Mouse (Mus musculus) forebrain, embryonic 12.5 days (tissue): Measurements from ENCODE around the gene A530032D15Rik. TPM values are rescaled to one million over a fixed set of nuclear protein-coding genes. Genes with fewer than 3 reads are reported as not detected.
A peak's percentile ranks its signal among the peaks of the same experiment; 100 is the strongest.
"Not testable (repeated sequence)": the region's sequence is repeated elsewhere in the genome, so short reads cannot be mapped to it uniquely, and the experiment has no call there.

Experiments
- ATAC-seq: fragments of 200-750 bp; cut with Nextera tagmentation; 2 replicates; pipeline ENCODE4 v1.8.0; 2017; ENCODE audit warnings: moderate TSS enrichment; ENCODE audit not compliant: low FRiP score
- H3K27ac ChIP-seq: fragments of 300-500 bp; sonication (generic); 2 replicates; pipeline ENCODE4 v1.5.1; 2016; ENCODE audit warnings: mild to moderate bottlenecking
- H3K27me3 ChIP-seq: fragments of 300-500 bp; sonication (generic); 2 replicates; pipeline ENCODE4 v1.6.1; 2016; ENCODE audit warnings: mild to moderate bottlenecking
- H3K36me3 ChIP-seq: fragments of 300-500 bp; sonication (generic); replicated peaks from 2 replicates; pipeline ENCODE4 v1.6.1; 2016; ENCODE audit warnings: mild to moderate bottlenecking
- H3K4me1 ChIP-seq: fragments of 300-500 bp; sonication (generic); 2 replicates; pipeline ENCODE4 v1.6.1; 2016
- H3K4me2 ChIP-seq: fragments of 300-500 bp; sonication (generic); 2 replicates; pipeline ENCODE4 v1.6.1; 2016; ENCODE audit warnings: mild to moderate bottlenecking, moderate library complexity
- H3K4me3 ChIP-seq: fragments of 300-500 bp; sonication (generic); replicated peaks from 2 replicates; pipeline ENCODE4 v1.5.1; 2016; ENCODE audit warnings: mild to moderate bottlenecking
- H3K9ac ChIP-seq: fragments of 300-500 bp; sonication (generic); 2 replicates; pipeline ENCODE4 v1.6.1; 2016; ENCODE audit warnings: mild to moderate bottlenecking
- H3K9me3 ChIP-seq: fragments of 300-500 bp; sonication (generic); 2 replicates; pipeline ENCODE4 v1.6.1; 2016
- WGBS: fragments of 180-500 bp; shearing (Covaris S2); methylation state at CpG from one replicate; pipeline ENCODE4 v1.1.7; 2016; 5-methylcytosine and 5-hydroxymethylcytosine counted together
- polyA plus RNA-seq: library from polyadenylated mRNA; unstranded; fragments of >200 nt; fragmentation: Nextera tagmentation; extraction: Ambion mirVana; gene quantifications from 2 replicates; pipeline ENCODE4 v1.2.1, GENCODE M21; 2016

A530032D15Rik gene
- not detected in 2 replicates for polyA plus RNA-seq

DNA sequence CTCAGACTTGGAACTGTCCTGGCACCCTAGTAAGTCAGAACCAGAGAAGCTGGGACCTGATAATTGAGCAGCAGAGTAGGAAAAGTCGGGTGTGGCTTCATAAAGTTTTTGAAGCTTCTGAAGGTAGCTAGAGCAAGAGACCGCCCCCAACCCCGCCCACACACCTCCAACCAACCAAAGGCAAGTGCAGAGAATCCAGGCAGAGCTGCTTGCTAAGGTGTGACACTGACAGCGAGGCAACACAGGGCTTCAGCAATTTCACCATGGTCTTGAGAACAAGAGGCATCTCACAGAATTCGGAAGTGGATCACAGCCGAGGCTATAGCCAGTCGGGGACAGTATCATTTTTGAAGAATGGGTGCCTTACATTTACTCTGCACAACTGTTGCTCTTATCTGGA is at the start of gene A530032D15Rik:
Gene A530032D15Rik, minus strand, starts transcription at position 101 of the 400 bp plus-strand sequence.
- not testable (repeated sequence) for H3K36me3 ChIP-seq, H3K4me1 ChIP-seq, H3K4me3 ChIP-seq, ATAC-seq, H3K9me3 ChIP-seq, H3K27ac ChIP-seq, H3K4me2 ChIP-seq, H3K27me3 ChIP-seq, H3K9ac ChIP-seq
- 100% methylated on average over 1 of the region's 7 CpGs for WGBS

DNA sequence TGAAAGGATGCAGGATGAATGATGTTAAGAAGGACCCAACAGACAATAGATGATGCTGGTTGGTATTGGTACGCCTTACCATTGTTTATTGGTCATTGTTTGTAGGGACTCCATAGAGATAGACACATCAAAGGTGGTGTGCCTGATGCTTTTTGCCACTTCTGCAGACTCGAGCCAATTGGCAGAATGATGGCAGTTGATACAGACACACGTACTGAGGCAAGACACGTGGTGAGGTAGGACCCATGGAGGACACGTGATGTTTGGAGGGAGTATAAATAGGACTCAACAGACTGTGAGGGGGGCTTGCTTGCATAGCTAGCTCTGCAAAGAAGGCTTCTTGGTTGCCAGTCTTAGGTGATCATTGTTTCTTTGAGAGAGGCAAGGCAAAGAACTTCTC is 45.5 kb upstream of the A530032D15Rik start:
- H3K4me1 ChIP-seq, ATAC-seq, H3K4me3 ChIP-seq, H3K27ac ChIP-seq, H3K36me3 ChIP-seq, H3K4me2 ChIP-seq, H3K27me3 ChIP-seq, H3K9me3 ChIP-seq, H3K9ac ChIP-seq: not testable (repeated sequence)
- WGBS, result 85% methylated on average over 4 of the region's 5 CpGs

DNA sequence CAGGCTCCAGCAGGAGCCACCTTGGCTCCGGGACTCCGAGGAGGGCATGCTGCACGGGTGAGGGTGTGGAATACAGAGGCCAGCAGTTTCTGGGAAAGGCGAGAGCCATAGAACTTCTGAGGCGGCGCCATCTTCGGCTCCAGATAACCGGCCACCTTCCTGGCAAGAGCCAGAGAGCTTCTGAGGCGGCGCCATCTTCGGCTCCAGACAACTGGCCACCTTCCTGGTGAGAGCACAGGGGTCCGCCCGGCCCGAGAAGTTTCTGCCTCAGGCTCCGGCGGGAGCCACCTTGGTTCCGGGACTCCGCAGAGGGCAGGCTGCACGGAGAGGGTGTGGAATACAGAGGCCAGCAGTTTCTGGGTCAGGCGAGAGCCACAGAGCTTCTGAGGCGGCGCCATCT is 24.0 kb upstream of the A530032D15Rik start:
- not testable (repeated sequence) for H3K27me3 ChIP-seq, H3K4me2 ChIP-seq, H3K9me3 ChIP-seq, H3K36me3 ChIP-seq, ATAC-seq, H3K4me3 ChIP-seq, H3K27ac ChIP-seq, H3K4me1 ChIP-seq, H3K9ac ChIP-seq
- WGBS, result 88% methylated on average over 22 of the region's 22 CpGs

DNA sequence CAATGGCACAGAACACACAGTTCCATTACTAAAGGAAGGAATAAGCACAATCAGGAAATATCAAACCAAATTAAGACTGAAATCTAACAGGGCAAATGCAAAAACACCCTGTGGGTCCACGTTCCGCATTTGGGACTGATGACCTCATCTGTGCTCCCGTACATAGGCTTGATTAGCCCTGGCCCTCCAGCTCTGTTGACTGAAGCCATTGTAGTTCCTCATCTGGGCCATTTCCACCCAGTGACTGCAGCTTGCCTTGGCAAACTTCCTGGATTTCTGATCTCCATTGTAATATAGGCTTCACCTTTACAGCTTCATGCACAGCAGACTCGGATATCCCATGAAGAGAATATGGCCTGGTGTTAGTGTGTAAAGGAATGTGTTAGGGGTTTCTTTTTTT is 12.2 kb upstream of the A530032D15Rik start:
- not testable (repeated sequence) for H3K4me3 ChIP-seq, H3K9me3 ChIP-seq, H3K9ac ChIP-seq, ATAC-seq, H3K4me2 ChIP-seq, H3K27me3 ChIP-seq, H3K4me1 ChIP-seq, H3K36me3 ChIP-seq, H3K27ac ChIP-seq
- 92% methylated on average over 4 of the region's 4 CpGs for WGBS

DNA sequence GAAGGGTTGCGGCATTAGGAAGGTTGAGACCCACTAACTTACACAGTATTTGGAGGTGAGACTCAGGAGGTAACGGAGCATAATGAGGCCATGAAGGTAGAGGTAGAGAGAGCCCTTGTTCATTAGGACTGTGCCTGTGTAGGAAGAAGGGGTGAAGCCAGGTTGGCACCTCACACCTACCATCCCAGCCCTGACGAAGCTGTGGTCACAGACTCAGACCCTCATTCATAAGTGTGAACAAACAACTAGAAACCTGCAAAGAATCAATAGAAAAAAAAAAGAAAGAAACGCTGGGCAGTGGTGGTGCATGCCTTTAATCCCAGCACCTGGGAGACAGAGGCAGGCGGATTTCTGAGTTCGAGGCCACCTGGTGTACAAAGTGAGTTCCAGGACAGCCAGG is 8.7 kb upstream of the A530032D15Rik start:
- H3K9me3 ChIP-seq, H3K4me2 ChIP-seq, H3K4me3 ChIP-seq, H3K27me3 ChIP-seq, H3K4me1 ChIP-seq, H3K9ac ChIP-seq, H3K36me3 ChIP-seq, H3K27ac ChIP-seq, ATAC-seq: not testable (repeated sequence)
- WGBS, result 83% methylated on average over 5 of the region's 6 CpGs

DNA sequence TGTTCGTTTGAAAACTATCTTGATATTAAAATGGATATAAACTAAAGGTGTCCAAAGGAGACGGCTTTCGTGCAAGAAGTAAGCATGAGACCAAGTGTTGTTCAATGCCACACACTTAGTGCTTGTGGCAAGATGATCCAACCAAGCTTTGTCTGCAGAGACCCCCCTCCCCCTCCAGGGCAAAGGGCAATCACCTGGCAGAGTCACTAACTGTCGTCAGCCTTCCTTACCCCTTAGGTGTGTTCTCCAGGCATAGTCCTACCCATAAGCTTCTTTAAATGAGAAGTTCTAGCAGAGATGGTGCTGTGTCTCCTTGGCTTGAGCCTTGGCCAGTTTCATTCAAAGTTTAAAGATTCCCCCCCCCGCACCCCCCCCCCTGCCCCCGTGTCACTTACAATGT is 7.9 kb upstream of the A530032D15Rik start:
- H3K27me3 ChIP-seq, H3K4me1 ChIP-seq, H3K4me3 ChIP-seq, ATAC-seq, H3K4me2 ChIP-seq, H3K36me3 ChIP-seq, H3K9me3 ChIP-seq, H3K27ac ChIP-seq, H3K9ac ChIP-seq: not testable (repeated sequence)
- WGBS, result 72% methylated on average over 4 of the region's 6 CpGs

DNA sequence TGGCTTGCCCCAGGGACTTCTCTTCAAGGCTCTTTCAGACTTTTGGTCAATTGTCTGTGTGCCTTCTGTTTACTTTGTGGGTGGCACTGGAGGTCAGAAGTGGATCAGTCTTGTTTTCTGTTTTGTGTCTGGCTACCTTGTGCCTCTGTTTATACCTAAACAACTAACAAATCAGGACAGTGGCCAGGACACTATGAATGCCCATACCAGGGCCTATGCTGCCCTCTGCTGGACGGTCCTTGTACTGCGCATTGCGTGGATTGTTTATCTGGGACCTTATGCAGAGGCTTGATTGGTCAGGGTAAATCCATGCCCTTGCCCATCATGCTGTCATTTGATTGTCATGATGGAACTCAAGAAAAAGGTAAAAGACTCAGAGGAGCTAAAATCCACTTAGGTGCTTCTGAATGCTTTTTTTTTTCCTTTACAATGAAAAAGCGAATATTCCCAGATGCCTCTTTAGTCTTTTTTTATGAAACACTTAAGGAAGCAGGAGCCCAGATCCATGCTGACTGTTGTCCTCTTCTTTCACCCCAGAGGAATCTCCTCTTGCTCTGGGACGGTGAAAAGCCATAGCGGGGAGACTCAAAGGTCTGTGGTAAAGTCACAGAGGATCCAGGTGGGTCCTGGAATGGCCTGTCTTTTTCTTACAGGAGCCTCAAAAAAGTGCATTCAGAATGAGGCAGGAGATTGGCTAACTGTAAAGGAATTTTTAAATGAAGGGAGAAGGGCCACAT is 5.2 kb upstream of the A530032D15Rik start:
- H3K9ac ChIP-seq, H3K9me3 ChIP-seq, H3K4me1 ChIP-seq, H3K27me3 ChIP-seq, H3K36me3 ChIP-seq, H3K4me3 ChIP-seq, H3K4me2 ChIP-seq, ATAC-seq, H3K27ac ChIP-seq: not testable (repeated sequence)
- WGBS, result 55% methylated on average over 6 of the region's 6 CpGs

DNA sequence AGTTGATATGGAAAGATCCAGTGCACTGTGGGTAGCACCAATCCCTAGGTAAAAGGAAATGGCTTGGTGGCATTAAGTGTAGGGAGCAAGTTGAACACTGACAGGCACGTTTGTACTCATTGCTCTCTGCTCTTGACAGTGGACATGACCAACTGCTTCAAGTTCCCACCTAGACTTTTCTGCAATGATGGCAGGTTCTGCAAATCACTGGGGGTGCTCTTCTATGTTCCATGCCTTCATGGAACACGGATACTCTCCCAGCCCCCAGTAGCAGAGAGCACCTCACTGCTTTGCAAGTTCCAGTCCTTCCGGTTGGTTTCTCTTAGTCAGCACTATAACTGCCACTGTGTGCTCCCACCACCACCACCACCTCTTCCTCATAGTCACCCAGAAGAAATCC is 4.4 kb upstream of the A530032D15Rik start:
- H3K9me3 ChIP-seq, H3K9ac ChIP-seq, H3K4me3 ChIP-seq, H3K27me3 ChIP-seq, H3K4me1 ChIP-seq, H3K27ac ChIP-seq, H3K4me2 ChIP-seq, H3K36me3 ChIP-seq: not testable (repeated sequence)
- peak; percentile 55; the same call in 1 of the 2 replicates for ATAC-seq
- WGBS, result 85% methylated on average over 3 of the region's 3 CpGs

DNA sequence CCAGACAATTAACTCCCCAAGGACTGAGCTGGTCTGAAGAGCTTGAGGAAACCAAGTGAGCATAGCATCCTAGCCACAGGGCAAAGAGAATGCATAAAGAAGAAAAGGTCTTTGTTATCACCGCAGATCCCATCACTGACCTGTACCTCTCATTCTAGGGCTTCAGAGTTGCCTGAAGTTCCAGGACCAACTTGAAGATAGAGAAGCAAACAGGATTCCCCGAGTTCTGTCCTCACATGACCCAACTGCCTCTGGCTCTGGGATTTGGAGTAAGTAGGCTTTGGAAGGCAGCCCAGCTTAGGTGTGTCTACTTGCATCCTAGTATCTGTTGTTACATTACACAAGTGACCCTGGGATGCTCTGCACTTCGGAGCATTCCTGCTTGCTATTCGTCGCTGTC is 3.2 kb upstream of the A530032D15Rik start:
- not testable (repeated sequence) for H3K4me1 ChIP-seq, H3K27ac ChIP-seq, H3K4me2 ChIP-seq, H3K27me3 ChIP-seq, H3K36me3 ChIP-seq, H3K9me3 ChIP-seq, ATAC-seq, H3K4me3 ChIP-seq, H3K9ac ChIP-seq
- WGBS, result 71% methylated on average over 2 of the region's 5 CpGs

DNA sequence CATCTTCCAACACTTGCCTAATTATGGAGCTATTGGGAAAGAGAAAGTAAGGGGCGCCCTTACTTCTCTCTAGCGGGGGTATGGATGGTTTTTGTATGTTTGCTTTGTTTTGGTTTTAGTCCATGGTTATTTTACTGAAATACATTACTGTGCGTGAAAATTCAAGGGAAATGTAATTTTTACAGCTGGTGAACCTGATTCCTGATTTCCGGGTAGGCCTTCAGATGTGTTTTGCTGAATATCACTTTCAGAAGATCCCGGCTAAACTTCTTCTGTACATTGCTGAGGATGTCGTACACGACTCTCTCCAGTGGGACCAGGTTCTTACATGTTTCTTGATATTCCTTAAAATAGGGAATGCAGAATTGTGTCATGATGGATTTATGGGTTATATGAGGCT is 2.6 kb upstream of the A530032D15Rik start:
- not testable (repeated sequence) for H3K4me3 ChIP-seq, H3K36me3 ChIP-seq, H3K9ac ChIP-seq, H3K27ac ChIP-seq, H3K4me2 ChIP-seq, ATAC-seq, H3K4me1 ChIP-seq, H3K9me3 ChIP-seq, H3K27me3 ChIP-seq
- WGBS, result 87% methylated on average over 7 of the region's 7 CpGs

DNA sequence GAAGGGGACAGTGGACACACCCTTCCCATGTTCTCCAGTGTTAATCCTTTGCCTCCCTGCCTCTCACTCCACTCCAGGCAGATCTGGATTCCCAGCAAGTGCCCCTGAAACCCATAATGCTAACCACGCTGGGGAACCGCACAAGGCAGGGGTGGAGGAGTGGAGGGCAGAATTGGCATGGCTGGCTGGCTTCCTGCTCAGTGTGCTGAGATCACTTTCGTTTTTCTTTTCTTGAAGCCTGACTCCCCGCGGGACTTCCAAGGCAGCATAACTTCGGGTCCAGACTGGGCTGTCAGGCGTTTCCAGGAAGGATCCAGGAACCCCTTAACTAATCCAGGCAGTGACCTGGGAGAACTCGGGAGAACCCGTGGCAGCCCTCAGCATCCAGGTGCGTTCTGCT is 1.9 kb upstream of the A530032D15Rik start:
- H3K9ac ChIP-seq, H3K27ac ChIP-seq, H3K27me3 ChIP-seq, H3K4me2 ChIP-seq, ATAC-seq, H3K9me3 ChIP-seq, H3K4me1 ChIP-seq, H3K4me3 ChIP-seq, H3K36me3 ChIP-seq: not testable (repeated sequence)
- 75% methylated on average over 10 of the region's 10 CpGs for WGBS

DNA sequence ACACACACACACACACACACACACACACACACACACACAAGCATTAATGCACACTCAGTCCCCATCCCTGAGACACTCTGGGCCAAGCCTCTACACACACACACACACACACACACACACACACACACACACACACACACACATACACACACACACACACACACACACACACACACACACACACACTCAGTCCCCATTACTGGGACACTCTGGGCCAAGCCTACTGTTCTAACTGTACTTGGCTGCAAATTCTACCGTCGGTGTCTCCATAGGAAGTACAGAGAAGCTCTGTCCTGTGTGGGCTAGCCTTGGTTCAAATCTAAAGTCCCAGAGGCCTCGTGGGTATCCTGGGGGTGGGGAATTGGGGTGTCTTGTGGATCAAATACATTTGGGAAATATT is 1.2 kb upstream of the A530032D15Rik start:
- H3K4me2 ChIP-seq, H3K27ac ChIP-seq: not testable (repeated sequence)
- WGBS, result 73% methylated on average over 3 of the region's 3 CpGs

DNA sequence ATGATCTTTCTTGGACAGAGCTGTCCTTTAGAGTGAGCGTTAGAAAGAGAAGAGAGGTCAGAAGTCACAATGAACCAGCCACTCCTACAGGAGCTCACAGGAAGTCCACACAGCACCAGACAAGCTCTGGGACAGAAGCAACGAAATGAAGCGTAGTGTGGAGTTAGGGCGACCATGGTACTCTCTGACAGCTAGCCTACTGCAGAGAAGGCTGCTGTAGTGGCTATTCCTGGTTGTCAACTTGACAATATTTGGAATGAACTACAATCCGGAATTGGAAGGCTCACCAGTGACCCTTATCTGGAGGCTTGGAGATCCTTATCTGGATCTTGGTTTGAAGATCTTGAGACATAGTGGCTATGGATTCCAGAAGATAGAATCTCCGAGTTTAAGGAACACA is 3.6 kb downstream of the A530032D15Rik start:
- H3K4me2 ChIP-seq, H3K9me3 ChIP-seq, H3K27ac ChIP-seq, H3K27me3 ChIP-seq, ATAC-seq, H3K4me3 ChIP-seq, H3K4me1 ChIP-seq, H3K9ac ChIP-seq, H3K36me3 ChIP-seq: not testable (repeated sequence)
- WGBS, result 74% methylated on average over 5 of the region's 6 CpGs

More for the DNA sequence above, 1.2 kb upstream of the A530032D15Rik start:
- not testable (repeated sequence) for H3K9ac ChIP-seq, H3K4me1 ChIP-seq, H3K9me3 ChIP-seq, H3K36me3 ChIP-seq, ATAC-seq, H3K4me3 ChIP-seq, H3K27me3 ChIP-seq
